Mouse (Mus musculus): Measurements from ENCODE around the gene Gng7. TPM values are rescaled to one million over a fixed set of nuclear protein-coding genes. Genes with fewer than 3 reads are reported as not detected.

The Gng7 gene
- total and polyA plus RNA-seq, 2 experiments from 2014 or later: 0.11 to 0.64 TPM

DNA sequence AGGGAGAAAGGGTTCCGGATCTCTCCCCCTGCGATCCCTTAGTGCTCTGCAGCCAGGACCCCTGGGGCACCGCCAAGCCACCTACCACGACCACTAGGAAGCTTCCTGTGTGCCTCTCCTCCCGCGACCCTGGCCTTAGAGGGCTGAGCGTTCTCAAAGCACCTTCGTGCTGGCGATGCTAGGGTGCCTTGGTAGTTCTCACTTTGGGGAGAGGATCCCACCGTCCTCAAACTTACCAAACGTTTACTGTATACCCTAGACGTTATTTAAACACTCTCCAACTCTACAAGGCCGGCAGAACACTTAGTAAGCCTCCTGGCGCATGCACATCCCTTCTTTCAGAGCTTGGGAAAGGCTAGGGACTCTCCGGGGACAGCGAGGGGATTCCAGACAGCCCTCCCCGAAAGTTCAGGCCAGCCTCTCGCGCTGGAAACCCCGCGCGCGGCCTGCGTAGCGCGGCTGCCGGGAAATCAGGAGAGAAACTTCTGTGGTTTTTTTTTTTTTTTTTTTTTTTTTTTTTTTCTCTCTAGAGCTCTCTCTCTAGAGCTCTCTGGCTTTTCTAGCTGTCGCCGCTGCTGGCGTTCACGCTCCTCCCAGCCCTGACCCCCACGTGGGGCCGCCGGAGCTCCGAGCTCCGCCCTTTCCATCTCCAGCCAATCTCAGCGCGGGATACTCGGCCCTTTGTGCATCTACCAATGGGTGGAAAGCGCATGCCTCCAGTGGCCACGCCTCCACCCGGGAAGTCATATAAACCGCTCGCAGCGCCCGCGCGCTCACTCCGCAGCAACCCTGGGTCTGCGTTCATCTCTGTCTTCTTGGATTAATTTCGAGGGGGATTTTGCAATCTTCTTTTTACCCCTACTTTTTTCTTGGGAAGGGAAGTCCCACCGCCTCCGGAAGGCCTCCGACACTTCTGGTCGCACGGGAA, 85.2 kb downstream of the Gng7 start, which contains the start of gene Gadd45b:
Gene Gadd45b, plus strand, starts transcription at position 775 of the 928 bp plus-strand sequence.
- WGBS: under 1% methylated on average over 55 of the region's 56 CpGs
- no peaks in the 10 kb centered on the region for H3K27me3 ChIP-seq (ENCODE audit: control insufficient read depth, insufficient read depth, low read length)
- H3K4me1 ChIP-seq (ENCODE audit: control insufficient read depth, insufficient read depth): peaks cover 30% of the 10 kb centered on the region
- peak; percentile 99 for DNase-seq (ENCODE audit: low spot score)
- peak within 1 kb of the TSS; percentile 66 for H3K4me3 ChIP-seq (ENCODE audit: low read depth, low read length)
- ATAC-seq (ENCODE audit: insufficient read depth, low read depth): peak; percentile 89
- H3K4me2 ChIP-seq (ENCODE audit: low read depth, low read length): peak within 1 kb of the TSS; percentile 82
- H3K36me3 ChIP-seq (replicated peaks; ENCODE audit: control insufficient read depth, insufficient read depth, low read length): no peaks in the 10 kb centered on the region
- H3K9me3 ChIP-seq (replicated peaks; ENCODE audit: control insufficient read depth, low read length): no peaks in the 10 kb centered on the region
- peak within 1 kb of the TSS; percentile 90 for H3K27ac ChIP-seq (ENCODE audit: low read depth)
- TF ChIP-seq EP300 (IDR thresholded peaks at IDR 0.05; ENCODE audit: low read depth) (peak; percentile 56; the same call in 1 of the 2 replicates), CTCF (IDR thresholded peaks at IDR 0.05; ENCODE audit: low read depth) (no peak)
- peak within 1 kb of the TSS; percentile 79 for H3K9ac ChIP-seq (replicated peaks; ENCODE audit: low read depth, low read length)

DNA sequence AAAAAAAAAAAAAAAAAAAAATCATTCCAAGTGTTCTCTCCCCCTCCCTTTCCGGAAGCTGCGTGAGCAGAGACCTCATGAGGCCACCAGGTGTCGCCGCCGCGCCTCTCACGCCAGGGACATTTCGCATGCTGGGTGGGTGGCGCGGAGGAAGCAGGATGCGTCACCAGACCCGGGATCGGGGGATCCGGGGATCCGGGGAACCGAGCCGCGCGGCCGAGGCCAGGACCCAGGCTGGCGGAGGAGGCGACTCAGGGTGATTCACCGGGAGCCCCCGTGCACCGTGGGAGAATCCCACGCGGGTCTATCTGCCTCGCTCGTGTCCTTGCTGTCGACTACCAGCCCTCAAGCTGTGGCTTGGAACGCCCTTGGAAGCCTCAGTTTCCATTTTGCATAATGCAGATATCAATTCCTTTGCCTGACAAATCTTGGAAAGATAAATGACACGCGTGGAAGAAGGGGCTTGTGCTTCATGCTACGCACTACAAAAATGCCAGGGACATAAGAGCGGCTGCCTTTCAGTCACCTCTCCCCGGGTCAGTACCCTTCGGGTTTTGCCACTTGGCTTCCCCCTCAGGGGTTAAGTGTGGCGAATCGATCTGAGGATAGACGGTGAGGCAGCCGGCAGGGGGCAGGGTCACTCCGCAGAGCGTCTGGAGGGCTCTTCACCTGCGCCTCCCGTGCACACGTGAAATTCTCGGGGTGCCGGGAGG, 86.0 kb downstream of the Gng7 start:
- Histone ChIP-seq H3K27me3 (ENCODE audit: control insufficient read depth, insufficient read depth, low read length) (no peaks in the 10 kb centered on the region), H3K36me3 (replicated peaks; ENCODE audit: control insufficient read depth, insufficient read depth, low read length) (no peaks in the 10 kb centered on the region), H3K9me3 (replicated peaks; ENCODE audit: control insufficient read depth, low read length) (no peaks in the 10 kb centered on the region), H3K4me2 (ENCODE audit: low read depth, low read length) (peak overlapping the region; percentile 82), H3K4me3 (ENCODE audit: low read depth, low read length) (peak overlapping the region; percentile 47), H3K27ac (ENCODE audit: low read depth) (peak overlapping the region; percentile 90), H3K9ac (replicated peaks; ENCODE audit: low read depth, low read length) (peak overlapping the region; percentile 54), H3K4me1 (ENCODE audit: control insufficient read depth, insufficient read depth) (peaks cover 30% of the 10 kb centered on the region)
- TF ChIP-seq CTCF (IDR thresholded peaks at IDR 0.05; ENCODE audit: low read depth): peak; percentile 96
- TF ChIP-seq EP300 (IDR thresholded peaks at IDR 0.05; ENCODE audit: low read depth): no peak; the same call in 1 of the 2 replicates
- ATAC-seq (ENCODE audit: insufficient read depth, low read depth) (peak; percentile 31), DNase-seq (ENCODE audit: low spot score) (peak; percentile 92)
- WGBS: under 1% methylated on average over 48 of the region's 48 CpGs

DNA sequence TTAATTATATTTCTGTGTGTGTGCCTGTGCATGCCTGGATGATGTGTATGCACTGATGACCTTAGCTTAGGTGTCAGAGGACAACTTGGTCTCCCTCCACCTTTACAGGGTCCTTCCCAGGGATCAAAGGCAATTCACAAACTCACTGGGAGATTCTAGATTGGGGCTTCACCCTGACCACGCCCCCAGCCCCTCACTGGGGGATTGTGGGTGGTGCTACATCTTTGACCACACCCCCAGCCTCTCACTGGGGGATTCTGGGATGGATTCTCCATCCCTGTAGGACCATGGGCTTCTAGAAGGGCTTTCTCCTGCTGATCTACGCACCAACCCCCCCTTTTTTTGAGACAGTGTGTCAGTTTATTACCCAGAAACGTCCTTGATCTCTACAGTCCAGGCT, 89.3 kb downstream of the Gng7 start:
- Histone ChIP-seq H3K4me3 (ENCODE audit: low read depth, low read length) (no peak overlapping the region), H3K36me3 (replicated peaks; ENCODE audit: control insufficient read depth, insufficient read depth, low read length) (no peaks in the 10 kb centered on the region), H3K9ac (replicated peaks; ENCODE audit: low read depth, low read length) (no peak overlapping the region), H3K4me2 (ENCODE audit: low read depth, low read length) (no peak overlapping the region), H3K27ac (ENCODE audit: low read depth) (no peak overlapping the region), H3K4me1 (ENCODE audit: control insufficient read depth, insufficient read depth) (peaks cover 14% of the 10 kb centered on the region), H3K9me3 (replicated peaks; ENCODE audit: control insufficient read depth, low read length) (no peaks in the 10 kb centered on the region), H3K27me3 (ENCODE audit: control insufficient read depth, insufficient read depth, low read length) (no peaks in the 10 kb centered on the region)
- DNase-seq (ENCODE audit: low spot score) (no peak), ATAC-seq (ENCODE audit: insufficient read depth, low read depth) (no peak)
- 36% methylated on average over 3 of the region's 3 CpGs for WGBS
- no peak for TF ChIP-seq EP300 (IDR thresholded peaks at IDR 0.05; ENCODE audit: low read depth)
- no peak for TF ChIP-seq CTCF (IDR thresholded peaks at IDR 0.05; ENCODE audit: low read depth)

DNA sequence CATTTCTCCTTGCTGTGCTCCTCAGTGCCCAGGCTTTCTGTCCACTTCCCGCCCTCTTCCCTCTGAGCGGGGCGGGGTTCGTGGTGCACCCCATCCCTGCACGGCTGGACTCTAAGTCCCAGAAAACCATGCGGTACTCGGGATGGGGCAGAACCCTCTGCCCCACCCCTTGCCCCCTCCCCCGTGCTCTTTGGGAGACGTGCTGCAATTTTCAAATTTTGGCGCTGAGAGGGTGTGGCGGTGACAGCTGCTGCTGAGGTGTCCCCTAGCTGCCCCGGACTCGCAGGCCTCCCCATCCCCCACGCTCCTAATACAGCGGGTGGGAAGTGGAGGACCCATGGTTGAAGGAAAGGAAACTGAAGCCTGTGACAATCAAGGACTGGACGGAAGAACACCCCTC, 92.8 kb downstream of the Gng7 start:
- Histone ChIP-seq H3K27me3 (ENCODE audit: control insufficient read depth, insufficient read depth, low read length) (no peaks in the 10 kb centered on the region), H3K4me2 (ENCODE audit: low read depth, low read length) (peak overlapping the region; percentile 58), H3K4me3 (ENCODE audit: low read depth, low read length) (peak overlapping the region; percentile 42), H3K9ac (replicated peaks; ENCODE audit: low read depth, low read length) (peak overlapping the region; percentile 42), H3K36me3 (replicated peaks; ENCODE audit: control insufficient read depth, insufficient read depth, low read length) (no peaks in the 10 kb centered on the region), H3K9me3 (replicated peaks; ENCODE audit: control insufficient read depth, low read length) (no peaks in the 10 kb centered on the region), H3K4me1 (ENCODE audit: control insufficient read depth, insufficient read depth) (peaks cover 15% of the 10 kb centered on the region), H3K27ac (ENCODE audit: low read depth) (peak overlapping the region; percentile 21; the same call in 1 of the 2 replicates)
- WGBS: 3% methylated on average over 16 of the region's 16 CpGs
- ATAC-seq (ENCODE audit: insufficient read depth, low read depth) (peak; percentile 62), DNase-seq (ENCODE audit: low spot score) (peak; percentile 41)
- TF ChIP-seq EP300 (IDR thresholded peaks at IDR 0.05; ENCODE audit: low read depth): no peak
- TF ChIP-seq CTCF (IDR thresholded peaks at IDR 0.05; ENCODE audit: low read depth): no peak

DNA sequence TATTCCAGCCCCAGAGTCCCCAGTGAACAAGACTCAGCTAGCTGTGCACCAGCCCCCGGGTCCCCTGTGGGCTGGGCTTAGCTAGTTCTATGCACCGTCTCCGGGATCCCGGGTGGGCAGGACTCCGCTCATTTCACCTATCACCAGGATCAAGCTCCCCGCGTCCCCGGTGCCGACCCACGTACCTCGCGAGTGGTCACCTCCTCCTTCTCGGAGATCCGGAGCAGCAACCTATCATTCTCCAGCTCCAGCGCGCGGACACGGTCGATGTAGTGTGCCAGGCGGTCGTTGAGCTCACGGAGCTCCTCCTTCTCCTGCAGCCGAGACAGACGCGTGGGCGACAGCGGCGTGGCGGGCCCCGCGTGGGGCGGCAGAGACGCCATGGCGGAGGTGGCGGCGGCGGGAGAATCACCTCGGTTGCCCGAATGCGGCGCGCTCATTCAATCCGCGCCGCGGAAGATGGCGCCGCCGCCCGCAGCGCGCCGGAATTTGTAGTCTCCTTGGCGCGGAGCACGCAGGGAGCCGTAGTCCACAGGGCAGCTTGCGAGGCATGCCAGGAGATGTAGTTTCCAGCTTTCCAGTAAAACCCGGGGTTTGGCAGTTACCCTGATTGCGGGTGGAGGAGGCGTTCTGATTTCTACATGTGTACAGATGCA, 96.8 kb downstream of the Gng7 start, which contains the start of gene Lmnb2:
Gene Lmnb2, minus strand, starts transcription at position 467 of the 656 bp plus-strand sequence.
- no peaks in the 10 kb centered on the region for H3K36me3 ChIP-seq (replicated peaks; ENCODE audit: control insufficient read depth, insufficient read depth, low read length)
- ATAC-seq (ENCODE audit: insufficient read depth, low read depth): peak; percentile 43; the same call in 1 of the 2 replicates
- under 1% methylated on average over 61 of the region's 61 CpGs for WGBS
- H3K4me3 ChIP-seq (ENCODE audit: low read depth, low read length): peak within 1 kb of the TSS; percentile 85
- no peaks in the 10 kb centered on the region for H3K9me3 ChIP-seq (replicated peaks; ENCODE audit: control insufficient read depth, low read length)
- peak within 1 kb of the TSS; percentile 89 for H3K4me2 ChIP-seq (ENCODE audit: low read depth, low read length)
- peak; percentile 67 for DNase-seq (ENCODE audit: low spot score)
- TF ChIP-seq CTCF (IDR thresholded peaks at IDR 0.05; ENCODE audit: low read depth) (no peak), EP300 (IDR thresholded peaks at IDR 0.05; ENCODE audit: low read depth) (no peak)
- peak within 1 kb of the TSS; percentile 71 for H3K9ac ChIP-seq (replicated peaks; ENCODE audit: low read depth, low read length)
- peaks cover 20% of the 10 kb centered on the region for H3K4me1 ChIP-seq (ENCODE audit: control insufficient read depth, insufficient read depth)
- H3K27me3 ChIP-seq (ENCODE audit: control insufficient read depth, insufficient read depth, low read length): no peaks in the 10 kb centered on the region
- peak within 1 kb of the TSS; percentile 54; the same call in 1 of the 2 replicates for H3K27ac ChIP-seq (ENCODE audit: low read depth)
